Mouse (Mus musculus): ENCODE data around the gene Eci1. TPM values are rescaled to one million over a fixed set of nuclear protein-coding genes. Genes with fewer than 3 reads are reported as not detected.

The Eci1 gene
- polyA plus RNA-seq, 1 experiment, result 48.5 TPM

DNA sequence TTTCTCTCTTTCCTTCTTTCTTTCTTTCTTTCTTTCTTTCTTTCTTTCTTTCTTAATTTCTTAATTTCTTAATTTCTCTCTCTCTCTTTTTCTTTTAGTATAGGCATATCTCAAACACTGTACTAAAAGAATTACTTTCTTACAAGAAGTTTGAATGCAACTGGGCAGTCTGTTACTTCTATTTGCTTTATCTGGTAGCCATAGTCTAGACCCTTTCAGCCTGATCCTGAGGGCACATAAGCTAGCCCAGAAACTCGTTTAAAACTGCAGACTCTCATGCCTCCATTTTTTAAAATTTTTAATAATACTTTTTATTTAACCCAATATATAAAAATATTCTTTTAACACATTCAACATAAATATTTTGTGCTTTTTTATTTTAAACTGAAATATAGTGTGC is 53.0 kb downstream of the Eci1 start:
- H3K4me3 ChIP-seq (ENCODE audit: insufficient read depth, poor library complexity, severe bottlenecking), result peak overlapping the region; percentile 49
- H3K27me3 ChIP-seq (ENCODE audit: control insufficient read depth, insufficient read depth, insufficient read length), result no peaks in the 10 kb centered on the region

GRCm38 (mm10) chr17:24480201-24480826 is 53.9 kb downstream of the Eci1 start:
- Histone ChIP-seq H3K27me3 (ENCODE audit: control insufficient read depth, insufficient read depth, insufficient read length) (peaks cover 3% of the 10 kb centered on the region), H3K4me3 (ENCODE audit: insufficient read depth, poor library complexity, severe bottlenecking) (no peak overlapping the region), H3ac (ENCODE audit: control insufficient read depth, insufficient read length, low read depth) (no peak overlapping the region), H3K36me3 (ENCODE audit: control insufficient read depth, insufficient read depth) (peaks cover 17% of the 10 kb centered on the region), H3K79me2 (ENCODE audit: control insufficient read depth, insufficient read depth) (peaks cover 13% of the 10 kb centered on the region), H3K79me3 (ENCODE audit: low read depth) (peaks cover 3% of the 10 kb centered on the region)
- TF ChIP-seq MYOD1 (IDR thresholded peaks at IDR 0.05; ENCODE audit: control insufficient read depth, insufficient read length, low read depth), result no peak
- TF ChIP-seq CEBPB (IDR thresholded peaks at IDR 0.05; ENCODE audit: low read depth), result no peak
- no peak for TF ChIP-seq CTCF (IDR thresholded peaks at IDR 0.05; ENCODE audit: control insufficient read depth, insufficient read depth, insufficient read length)
- no peak for TF ChIP-seq MAX (IDR thresholded peaks at IDR 0.05)
- no peak for TF ChIP-seq USF1 (IDR thresholded peaks at IDR 0.05; ENCODE audit: low read depth)
- no peak for TF ChIP-seq FOSL1 (IDR thresholded peaks at IDR 0.05; ENCODE audit: insufficient read depth, low read length, poor library complexity, severe bottlenecking)
- no peak for TF ChIP-seq MYOG (IDR thresholded peaks at IDR 0.05; ENCODE audit: control insufficient read depth, extremely low read depth, insufficient read length)

More for the DNA sequence above, 53.0 kb downstream of the Eci1 start:
- peaks cover 26% of the 10 kb centered on the region for H3K36me3 ChIP-seq (ENCODE audit: control insufficient read depth, insufficient read depth)
- peaks cover 3% of the 10 kb centered on the region for H3K79me3 ChIP-seq (ENCODE audit: low read depth)
- H3ac ChIP-seq (ENCODE audit: control insufficient read depth, insufficient read length, low read depth), result no peak overlapping the region
- TF ChIP-seq CTCF (IDR thresholded peaks at IDR 0.05; ENCODE audit: control insufficient read depth, insufficient read depth, insufficient read length), result no peak
- no peak for TF ChIP-seq MYOG (IDR thresholded peaks at IDR 0.05; ENCODE audit: control insufficient read depth, extremely low read depth, insufficient read length)
- TF ChIP-seq MYOD1 (IDR thresholded peaks at IDR 0.05; ENCODE audit: control insufficient read depth, insufficient read length, low read depth), result no peak
- no peak for TF ChIP-seq FOSL1 (IDR thresholded peaks at IDR 0.05; ENCODE audit: insufficient read depth, low read length, poor library complexity, severe bottlenecking)
- TF ChIP-seq CEBPB (IDR thresholded peaks at IDR 0.05; ENCODE audit: low read depth), result no peak
- TF ChIP-seq USF1 (IDR thresholded peaks at IDR 0.05; ENCODE audit: low read depth), result no peak
- TF ChIP-seq MAX (IDR thresholded peaks at IDR 0.05), result no peak
- H3K79me2 ChIP-seq (ENCODE audit: control insufficient read depth, insufficient read depth), result peaks cover 13% of the 10 kb centered on the region

DNA sequence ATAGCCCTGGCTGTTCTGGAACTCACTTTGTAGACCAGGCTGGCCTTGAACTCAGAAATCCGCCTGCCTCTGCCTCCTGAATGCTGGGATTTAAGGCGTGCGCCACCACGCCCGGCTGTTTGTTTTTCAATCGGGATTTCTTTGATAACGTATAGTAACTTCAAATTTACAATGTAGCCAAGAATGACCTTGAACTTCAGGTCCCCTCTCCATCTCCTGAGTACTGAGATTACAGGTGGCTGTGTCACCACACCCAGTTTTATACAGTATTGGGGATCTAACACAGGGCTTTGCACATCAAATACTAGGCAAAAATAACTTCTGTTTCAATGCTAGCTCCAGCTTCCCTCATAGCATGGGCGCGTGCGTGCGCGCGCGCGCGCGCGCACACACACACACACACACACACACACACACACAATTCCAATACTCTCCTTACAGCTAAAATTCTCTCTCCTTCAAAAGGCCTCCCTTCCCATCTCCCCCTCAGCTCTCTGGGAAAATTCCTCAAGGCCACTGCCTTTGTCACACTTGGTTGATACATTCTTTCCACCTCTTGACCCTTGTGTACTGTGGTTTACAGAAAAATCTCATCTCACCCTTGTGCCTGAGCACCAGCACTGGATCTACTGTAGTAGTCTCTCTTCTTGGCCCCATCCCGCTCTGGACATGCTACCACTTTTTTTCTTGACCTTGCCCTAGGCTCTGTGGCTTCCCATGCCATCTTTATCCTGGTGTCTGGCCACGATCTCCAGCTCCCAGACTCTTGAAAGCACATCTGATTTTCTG is 54.8 kb downstream of the Eci1 start:
- no peak for TF ChIP-seq FOSL1 (IDR thresholded peaks at IDR 0.05; ENCODE audit: insufficient read depth, low read length, poor library complexity, severe bottlenecking)
- no peak for TF ChIP-seq CEBPB (IDR thresholded peaks at IDR 0.05; ENCODE audit: low read depth)
- TF ChIP-seq MYOD1 (IDR thresholded peaks at IDR 0.05; ENCODE audit: control insufficient read depth, insufficient read length, low read depth), result no peak
- TF ChIP-seq USF1 (IDR thresholded peaks at IDR 0.05; ENCODE audit: low read depth), result no peak
- no peak for TF ChIP-seq MAX (IDR thresholded peaks at IDR 0.05)
- TF ChIP-seq MYOG (IDR thresholded peaks at IDR 0.05; ENCODE audit: control insufficient read depth, extremely low read depth, insufficient read length), result no peak
- TF ChIP-seq CTCF (IDR thresholded peaks at IDR 0.05; ENCODE audit: control insufficient read depth, insufficient read depth, insufficient read length), result no peak
- H3K27me3 ChIP-seq (ENCODE audit: control insufficient read depth, insufficient read depth, insufficient read length), result peaks cover 5% of the 10 kb centered on the region
- H3ac ChIP-seq (ENCODE audit: control insufficient read depth, insufficient read length, low read depth), result no peak overlapping the region

GRCm38 (mm10) chr17:24483495-24483894 is 57.1 kb downstream of the Eci1 start:
- Histone ChIP-seq H3K4me3 (ENCODE audit: insufficient read depth, poor library complexity, severe bottlenecking) (no peak overlapping the region), H3K27me3 (ENCODE audit: control insufficient read depth, insufficient read depth, insufficient read length) (peaks cover 22% of the 10 kb centered on the region), H3ac (ENCODE audit: control insufficient read depth, insufficient read length, low read depth) (no peak overlapping the region), H3K36me3 (ENCODE audit: control insufficient read depth, insufficient read depth) (no peaks in the 10 kb centered on the region), H3K79me3 (ENCODE audit: low read depth) (no peaks in the 10 kb centered on the region), H3K79me2 (ENCODE audit: control insufficient read depth, insufficient read depth) (no peaks in the 10 kb centered on the region)
- TF ChIP-seq MYOG (IDR thresholded peaks at IDR 0.05; ENCODE audit: control insufficient read depth, extremely low read depth, insufficient read length) (no peak), MAX (IDR thresholded peaks at IDR 0.05) (no peak), CEBPB (IDR thresholded peaks at IDR 0.05; ENCODE audit: low read depth) (no peak), FOSL1 (IDR thresholded peaks at IDR 0.05; ENCODE audit: insufficient read depth, low read length, poor library complexity, severe bottlenecking) (no peak), CTCF (IDR thresholded peaks at IDR 0.05; ENCODE audit: control insufficient read depth, insufficient read depth, insufficient read length) (no peak), USF1 (IDR thresholded peaks at IDR 0.05; ENCODE audit: low read depth) (no peak), MYOD1 (IDR thresholded peaks at IDR 0.05; ENCODE audit: control insufficient read depth, insufficient read length, low read depth) (no peak)

More for the DNA sequence above, 54.8 kb downstream of the Eci1 start:
- H3K79me2 ChIP-seq (ENCODE audit: control insufficient read depth, insufficient read depth), result peaks cover 13% of the 10 kb centered on the region
- peaks cover 3% of the 10 kb centered on the region for H3K79me3 ChIP-seq (ENCODE audit: low read depth)
- peaks cover 8% of the 10 kb centered on the region for H3K36me3 ChIP-seq (ENCODE audit: control insufficient read depth, insufficient read depth)
- H3K4me3 ChIP-seq (ENCODE audit: insufficient read depth, poor library complexity, severe bottlenecking), result no peak overlapping the region

GRCm38 (mm10) chr17:24485090-24485860 is 58.8 kb downstream of the Eci1 start:
- no peak for TF ChIP-seq CEBPB (IDR thresholded peaks at IDR 0.05; ENCODE audit: low read depth)
- TF ChIP-seq USF1 (IDR thresholded peaks at IDR 0.05; ENCODE audit: low read depth), result no peak
- TF ChIP-seq FOSL1 (IDR thresholded peaks at IDR 0.05; ENCODE audit: insufficient read depth, low read length, poor library complexity, severe bottlenecking), result no peak
- no peak for TF ChIP-seq MYOG (IDR thresholded peaks at IDR 0.05; ENCODE audit: control insufficient read depth, extremely low read depth, insufficient read length)
- TF ChIP-seq MYOD1 (IDR thresholded peaks at IDR 0.05; ENCODE audit: control insufficient read depth, insufficient read length, low read depth), result no peak
- no peak for TF ChIP-seq CTCF (IDR thresholded peaks at IDR 0.05; ENCODE audit: control insufficient read depth, insufficient read depth, insufficient read length)
- no peak for TF ChIP-seq MAX (IDR thresholded peaks at IDR 0.05)
- H3K4me3 ChIP-seq (ENCODE audit: insufficient read depth, poor library complexity, severe bottlenecking), result no peak overlapping the region
- H3K79me3 ChIP-seq (ENCODE audit: low read depth), result no peaks in the 10 kb centered on the region
- no peaks in the 10 kb centered on the region for H3K36me3 ChIP-seq (ENCODE audit: control insufficient read depth, insufficient read depth)
- H3K79me2 ChIP-seq (ENCODE audit: control insufficient read depth, insufficient read depth), result no peaks in the 10 kb centered on the region
- H3ac ChIP-seq (ENCODE audit: control insufficient read depth, insufficient read length, low read depth), result no peak overlapping the region
- H3K27me3 ChIP-seq (ENCODE audit: control insufficient read depth, insufficient read depth, insufficient read length), result peaks cover 38% of the 10 kb centered on the region
